Mouse (Mus musculus): ENCODE results near the gene Mob4. TPM values are rescaled to one million over a fixed set of nuclear protein-coding genes. Genes with fewer than 3 reads are reported as not detected.

Gene Mob4
- polyA plus RNA-seq, 1 experiment from 2014 or later, result 171 TPM

DNA sequence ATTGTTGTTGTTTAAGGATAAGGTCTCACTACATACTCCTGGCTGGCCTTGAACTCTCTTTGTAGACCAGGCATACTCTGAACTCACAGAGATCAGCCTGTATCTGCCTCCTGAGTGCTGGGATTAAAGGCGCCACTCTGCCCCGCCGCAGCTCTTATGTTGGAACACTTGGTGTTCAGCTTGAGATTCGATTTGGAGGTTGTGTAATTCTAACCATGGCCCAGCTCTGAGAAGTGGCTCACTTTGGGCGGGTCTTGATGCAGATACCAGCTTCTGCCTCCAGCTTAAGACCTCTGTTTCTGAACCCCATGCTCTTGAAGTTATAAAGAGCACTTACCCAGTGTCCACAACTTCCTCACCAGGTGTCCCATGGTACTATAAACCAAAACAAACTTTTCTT lies 1.3 kb upstream of the Mob4 start:
- no peak for ATAC-seq
- H3K4me2 ChIP-seq (ENCODE audit: low read length), result no peak overlapping the region
- H3K27ac ChIP-seq (ENCODE audit: low read length), result no peak overlapping the region
- WGBS, result 94% methylated on average over 5 of the region's 5 CpGs
- H3K4me1 ChIP-seq (ENCODE audit: control insufficient read depth, insufficient read depth, low read length), result peaks cover 19% of the 10 kb centered on the region
- H3K27me3 ChIP-seq (ENCODE audit: control insufficient read depth, insufficient read depth, low read depth, low read length), result no peaks in the 10 kb centered on the region
- H3K9me3 ChIP-seq (replicated peaks; ENCODE audit: control insufficient read depth, low read length, poor library complexity, severe bottlenecking), result no peaks in the 10 kb centered on the region
- no peak overlapping the region for H3K4me3 ChIP-seq (ENCODE audit: low read depth, low read length)
- H3K36me3 ChIP-seq (ENCODE audit: control insufficient read depth, insufficient read depth, low read length), result no peaks in the 10 kb centered on the region
- H3K9ac ChIP-seq (ENCODE audit: low read depth, low read length), result no peak overlapping the region

DNA sequence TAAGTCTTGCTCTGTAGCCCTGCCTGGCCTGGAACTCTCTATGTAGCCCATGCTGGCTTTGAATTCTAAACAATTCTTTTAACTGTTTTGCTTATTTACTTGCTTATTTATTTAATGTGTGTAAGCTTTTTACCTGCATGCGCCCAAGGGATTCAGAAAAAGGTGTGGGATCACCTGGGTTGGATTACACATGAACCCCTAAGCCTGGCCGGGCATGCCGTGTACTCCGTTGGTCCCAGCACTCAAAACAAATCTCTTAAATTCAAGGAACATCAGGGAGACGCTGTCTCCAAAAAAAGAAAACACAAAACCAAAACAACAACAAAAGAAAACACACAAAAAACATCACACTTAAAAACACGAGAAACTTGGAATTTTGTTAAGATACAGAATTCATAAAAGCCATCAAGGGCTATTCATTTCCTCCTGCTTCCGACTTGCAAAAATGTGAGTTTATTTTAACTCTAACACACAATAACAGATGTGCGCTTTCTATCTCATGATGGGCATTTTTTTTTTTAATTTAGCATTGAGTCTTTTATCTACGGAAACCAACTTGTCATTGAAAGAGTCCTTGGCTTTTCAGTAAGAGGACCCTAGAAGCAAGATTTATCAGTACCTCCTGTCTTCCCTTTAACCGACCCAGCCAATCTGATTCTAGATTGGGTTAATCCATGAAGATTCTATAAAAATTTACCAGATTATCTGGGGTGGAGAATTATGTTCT lies 678 bp upstream of the Mob4 start:
- peak overlapping the region; percentile 57 for H3K4me2 ChIP-seq (ENCODE audit: low read length)
- peaks cover 19% of the 10 kb centered on the region for H3K4me1 ChIP-seq (ENCODE audit: control insufficient read depth, insufficient read depth, low read length)
- H3K9me3 ChIP-seq (replicated peaks; ENCODE audit: control insufficient read depth, low read length, poor library complexity, severe bottlenecking), result no peaks in the 10 kb centered on the region
- no peaks in the 10 kb centered on the region for H3K27me3 ChIP-seq (ENCODE audit: control insufficient read depth, insufficient read depth, low read depth, low read length)
- peak overlapping the region; percentile 99 for H3K4me3 ChIP-seq (ENCODE audit: low read depth, low read length)
- peak overlapping the region; percentile 74 for H3K9ac ChIP-seq (ENCODE audit: low read depth, low read length)
- 69% methylated on average over 10 of the region's 10 CpGs for WGBS
- H3K36me3 ChIP-seq (ENCODE audit: control insufficient read depth, insufficient read depth, low read length), result no peaks in the 10 kb centered on the region
- peak overlapping the region; percentile 98 for H3K27ac ChIP-seq (ENCODE audit: low read length)
- no peak for ATAC-seq

DNA sequence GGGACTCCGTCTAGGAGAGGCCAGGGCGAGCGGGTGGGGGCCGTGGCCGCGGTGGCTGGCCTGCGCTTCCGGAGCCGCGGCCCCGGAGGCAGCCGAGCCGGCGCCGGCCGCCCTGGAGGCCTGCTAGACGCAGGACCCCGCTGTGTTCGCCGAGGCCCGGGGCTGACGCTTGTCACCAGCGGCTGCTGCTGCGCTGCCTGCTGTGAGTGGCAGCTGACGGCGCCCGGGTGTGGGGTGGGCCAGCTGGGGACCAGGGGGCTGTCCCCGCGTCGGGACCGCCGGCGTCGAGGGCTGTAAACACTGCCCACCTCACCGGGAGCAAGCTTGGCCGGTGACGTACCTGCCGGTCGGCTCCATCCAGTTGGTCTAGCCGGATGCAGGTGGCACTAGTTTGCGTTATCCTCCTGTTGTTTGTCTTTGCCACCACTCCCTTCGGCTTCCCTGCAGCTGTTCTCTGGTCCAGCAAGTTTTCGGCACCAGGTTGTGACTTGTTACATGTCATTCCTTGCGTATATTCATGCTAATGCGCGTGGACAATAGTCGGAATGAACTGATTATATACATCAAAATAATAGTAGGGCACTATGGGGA lies 488 bp downstream of the Mob4 start:
- no peaks in the 10 kb centered on the region for H3K27me3 ChIP-seq (ENCODE audit: control insufficient read depth, insufficient read depth, low read depth, low read length)
- H3K9ac ChIP-seq (ENCODE audit: low read depth, low read length), result peak overlapping the region; percentile 99
- no peaks in the 10 kb centered on the region for H3K9me3 ChIP-seq (replicated peaks; ENCODE audit: control insufficient read depth, low read length, poor library complexity, severe bottlenecking)
- peak; percentile 81; the same call in 1 of the 2 replicates for ATAC-seq
- no peaks in the 10 kb centered on the region for H3K36me3 ChIP-seq (ENCODE audit: control insufficient read depth, insufficient read depth, low read length)
- peak overlapping the region; percentile 77 for H3K4me2 ChIP-seq (ENCODE audit: low read length)
- H3K27ac ChIP-seq (ENCODE audit: low read length), result peak overlapping the region; percentile 98
- H3K4me3 ChIP-seq (ENCODE audit: low read depth, low read length), result peak overlapping the region; percentile 99
- peaks cover 19% of the 10 kb centered on the region for H3K4me1 ChIP-seq (ENCODE audit: control insufficient read depth, insufficient read depth, low read length)
- under 1% methylated on average over 47 of the region's 47 CpGs for WGBS

DNA sequence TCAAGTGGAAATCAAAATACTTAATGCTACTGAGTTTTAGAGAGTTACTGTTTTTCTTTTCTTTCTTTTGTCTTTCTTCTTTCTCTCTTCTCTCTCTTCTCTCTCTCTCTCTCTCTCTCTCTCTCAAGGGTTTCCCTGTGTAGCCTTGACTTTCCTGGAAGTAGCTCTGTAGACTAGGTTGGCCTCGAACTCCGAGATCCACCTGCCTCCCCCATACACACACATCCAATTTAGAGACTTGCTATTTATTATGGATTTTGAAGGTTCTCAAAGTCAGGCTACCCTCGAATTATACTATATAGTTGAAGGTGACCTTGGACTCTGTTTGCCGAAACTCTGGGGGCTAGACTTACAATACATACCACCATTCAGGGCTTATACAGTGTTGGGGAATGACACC lies 1.3 kb downstream of the Mob4 start:
- Histone ChIP-seq H3K27me3 (ENCODE audit: control insufficient read depth, insufficient read depth, low read depth, low read length) (no peaks in the 10 kb centered on the region), H3K27ac (ENCODE audit: low read length) (no peak overlapping the region), H3K9me3 (replicated peaks; ENCODE audit: control insufficient read depth, low read length, poor library complexity, severe bottlenecking) (no peaks in the 10 kb centered on the region), H3K4me1 (ENCODE audit: control insufficient read depth, insufficient read depth, low read length) (peaks cover 19% of the 10 kb centered on the region), H3K4me3 (ENCODE audit: low read depth, low read length) (peak overlapping the region; percentile 99), H3K9ac (ENCODE audit: low read depth, low read length) (peak overlapping the region; percentile 99), H3K4me2 (ENCODE audit: low read length) (peak overlapping the region; percentile 77), H3K36me3 (ENCODE audit: control insufficient read depth, insufficient read depth, low read length) (no peaks in the 10 kb centered on the region)
- 75% methylated on average over 4 of the region's 4 CpGs for WGBS
- ATAC-seq, result no peak

DNA sequence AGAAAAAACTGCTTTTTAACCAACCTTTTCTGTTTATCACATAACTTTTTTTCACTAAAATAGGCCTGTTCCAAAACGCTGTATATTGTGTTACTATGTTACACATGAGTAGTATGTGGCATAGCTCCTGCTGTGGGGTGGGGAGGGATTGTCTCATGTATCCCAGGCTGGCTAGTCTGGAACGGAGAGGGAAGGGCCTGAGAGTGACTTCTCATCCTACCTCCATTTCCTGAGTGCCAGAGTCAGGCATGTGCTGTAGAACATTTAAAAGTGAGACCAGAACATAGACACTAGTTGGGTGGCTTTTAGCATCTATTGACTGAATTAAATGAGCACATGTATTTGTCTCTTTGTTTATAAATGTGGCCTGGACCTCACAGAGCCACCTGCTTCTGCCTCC lies 2.1 kb downstream of the Mob4 start:
- H3K27me3 ChIP-seq (ENCODE audit: control insufficient read depth, insufficient read depth, low read depth, low read length), result no peaks in the 10 kb centered on the region
- H3K9ac ChIP-seq (ENCODE audit: low read depth, low read length), result no peak overlapping the region
- no peaks in the 10 kb centered on the region for H3K9me3 ChIP-seq (replicated peaks; ENCODE audit: control insufficient read depth, low read length, poor library complexity, severe bottlenecking)
- no peak overlapping the region for H3K27ac ChIP-seq (ENCODE audit: low read length)
- H3K4me1 ChIP-seq (ENCODE audit: control insufficient read depth, insufficient read depth, low read length), result peaks cover 19% of the 10 kb centered on the region
- no peaks in the 10 kb centered on the region for H3K36me3 ChIP-seq (ENCODE audit: control insufficient read depth, insufficient read depth, low read length)
- no peak for ATAC-seq
- no peak overlapping the region for H3K4me3 ChIP-seq (ENCODE audit: low read depth, low read length)
- 68% methylated on average over 2 of the region's 2 CpGs for WGBS
- no peak overlapping the region for H3K4me2 ChIP-seq (ENCODE audit: low read length)

DNA sequence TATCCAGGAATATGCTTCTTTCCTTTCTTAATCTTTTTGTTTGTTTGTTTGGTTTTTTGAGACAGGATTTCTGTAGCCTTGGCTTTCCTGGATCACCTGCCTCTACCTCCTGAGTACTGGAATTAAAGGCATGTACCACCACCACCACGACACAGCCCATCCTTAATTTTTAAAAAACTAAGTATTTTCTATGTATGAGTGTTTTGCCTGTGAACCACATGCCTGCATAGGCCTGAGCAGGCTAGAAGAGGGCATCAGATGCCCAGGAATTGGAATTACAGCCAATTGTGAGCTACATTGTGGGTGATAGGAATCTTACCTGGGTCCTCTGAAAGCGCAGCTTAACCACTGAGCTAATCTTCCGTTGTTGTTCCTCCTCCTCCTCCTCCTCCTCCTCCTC lies 3.3 kb downstream of the Mob4 start:
- H3K4me1 ChIP-seq (ENCODE audit: control insufficient read depth, insufficient read depth, low read length), result peaks cover 19% of the 10 kb centered on the region
- H3K27ac ChIP-seq (ENCODE audit: low read length), result no peak overlapping the region
- no peaks in the 10 kb centered on the region for H3K9me3 ChIP-seq (replicated peaks; ENCODE audit: control insufficient read depth, low read length, poor library complexity, severe bottlenecking)
- no peak for ATAC-seq
- no peak overlapping the region for H3K4me3 ChIP-seq (ENCODE audit: low read depth, low read length)
- 96% methylated on average over 3 of the region's 3 CpGs for WGBS
- no peaks in the 10 kb centered on the region for H3K27me3 ChIP-seq (ENCODE audit: control insufficient read depth, insufficient read depth, low read depth, low read length)
- no peaks in the 10 kb centered on the region for H3K36me3 ChIP-seq (ENCODE audit: control insufficient read depth, insufficient read depth, low read length)
- no peak overlapping the region for H3K9ac ChIP-seq (ENCODE audit: low read depth, low read length)
- no peak overlapping the region for H3K4me2 ChIP-seq (ENCODE audit: low read length)

DNA sequence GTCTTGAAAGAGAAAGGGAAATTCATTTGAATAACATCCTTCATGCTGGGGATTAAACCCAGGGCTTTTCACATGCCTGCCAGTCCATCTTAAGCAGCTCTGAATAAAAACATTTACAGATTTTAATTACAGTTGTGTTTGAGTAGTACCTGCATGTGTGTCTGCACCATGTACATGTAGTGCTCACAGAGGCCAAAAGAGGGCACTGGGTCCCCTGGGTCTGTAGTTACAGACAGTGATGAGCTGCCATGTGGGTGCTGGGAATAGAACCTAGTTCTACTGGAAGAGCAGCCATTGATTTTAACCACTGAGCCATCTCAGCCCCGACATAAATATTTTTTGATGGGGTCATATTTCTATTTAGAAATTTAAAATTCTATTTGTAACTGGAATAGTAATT lies 4.8 kb downstream of the Mob4 start:
- Histone ChIP-seq H3K9me3 (replicated peaks; ENCODE audit: control insufficient read depth, low read length, poor library complexity, severe bottlenecking) (no peaks in the 10 kb centered on the region), H3K9ac (ENCODE audit: low read depth, low read length) (no peak overlapping the region), H3K4me1 (ENCODE audit: control insufficient read depth, insufficient read depth, low read length) (peaks cover 15% of the 10 kb centered on the region), H3K4me3 (ENCODE audit: low read depth, low read length) (no peak overlapping the region), H3K27ac (ENCODE audit: low read length) (no peak overlapping the region), H3K36me3 (ENCODE audit: control insufficient read depth, insufficient read depth, low read length) (peaks cover 4% of the 10 kb centered on the region; the same call in 1 of the 2 replicates), H3K27me3 (ENCODE audit: control insufficient read depth, insufficient read depth, low read depth, low read length) (no peaks in the 10 kb centered on the region), H3K4me2 (ENCODE audit: low read length) (no peak overlapping the region)
- WGBS, result 97% methylated on average over 1 of the region's 1 CpGs
- no peak for ATAC-seq

DNA sequence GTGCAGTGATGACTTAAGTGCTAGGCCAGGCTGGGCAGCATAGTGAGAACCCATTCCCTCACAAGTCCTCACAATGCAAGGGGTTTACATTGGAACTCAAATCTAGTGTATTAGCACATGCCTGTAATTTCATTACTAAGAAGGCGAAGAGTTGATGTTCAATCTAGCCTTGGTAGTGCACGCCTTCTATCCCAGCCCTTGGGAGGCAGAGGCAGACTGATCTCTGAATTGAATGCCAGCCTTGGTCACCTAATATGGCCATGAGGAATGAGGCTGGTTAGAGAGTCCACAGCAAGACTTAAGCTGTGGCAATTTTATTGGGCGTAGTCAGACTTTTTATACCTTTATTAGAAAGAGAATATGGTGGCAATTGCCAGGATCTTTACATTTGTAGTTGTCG lies 13.3 kb downstream of the Mob4 start:
- Histone ChIP-seq H3K9me3 (replicated peaks; ENCODE audit: control insufficient read depth, low read length, poor library complexity, severe bottlenecking) (no peaks in the 10 kb centered on the region), H3K36me3 (ENCODE audit: control insufficient read depth, insufficient read depth, low read length) (peaks cover 16% of the 10 kb centered on the region), H3K4me3 (ENCODE audit: low read depth, low read length) (no peak overlapping the region), H3K4me1 (ENCODE audit: control insufficient read depth, insufficient read depth, low read length) (no peaks in the 10 kb centered on the region), H3K9ac (ENCODE audit: low read depth, low read length) (no peak overlapping the region), H3K27ac (ENCODE audit: low read length) (no peak overlapping the region), H3K27me3 (ENCODE audit: control insufficient read depth, insufficient read depth, low read depth, low read length) (no peaks in the 10 kb centered on the region), H3K4me2 (ENCODE audit: low read length) (no peak overlapping the region)
- 98% methylated on average over 4 of the region's 4 CpGs for WGBS
- ATAC-seq, result no peak

DNA sequence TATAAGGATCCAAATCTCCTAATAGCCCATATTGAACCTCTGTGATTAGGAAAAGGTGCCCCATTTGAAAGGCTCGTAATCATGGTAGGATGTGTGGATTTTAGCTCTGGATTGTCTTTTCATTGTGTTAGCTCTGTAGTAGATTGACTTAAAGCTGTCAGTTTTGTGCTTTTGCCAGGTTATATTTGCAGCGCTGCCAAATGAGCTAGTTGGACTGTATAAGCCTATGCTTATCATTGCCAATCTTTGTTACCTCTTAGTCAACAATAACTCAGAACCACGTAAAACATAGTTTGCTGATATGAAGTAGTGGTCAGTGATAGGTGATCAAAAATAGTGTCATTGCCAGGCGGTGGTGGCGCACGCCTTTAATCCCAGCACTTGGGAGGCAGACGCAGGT lies 14.5 kb downstream of the Mob4 start:
- no peak for ATAC-seq
- no peaks in the 10 kb centered on the region for H3K27me3 ChIP-seq (ENCODE audit: control insufficient read depth, insufficient read depth, low read depth, low read length)
- no peak overlapping the region for H3K4me2 ChIP-seq (ENCODE audit: low read length)
- peaks cover 21% of the 10 kb centered on the region for H3K36me3 ChIP-seq (ENCODE audit: control insufficient read depth, insufficient read depth, low read length)
- no peaks in the 10 kb centered on the region for H3K4me1 ChIP-seq (ENCODE audit: control insufficient read depth, insufficient read depth, low read length)
- no peak overlapping the region for H3K4me3 ChIP-seq (ENCODE audit: low read depth, low read length)
- H3K9me3 ChIP-seq (replicated peaks; ENCODE audit: control insufficient read depth, low read length, poor library complexity, severe bottlenecking), result no peaks in the 10 kb centered on the region
- 91% methylated on average over 7 of the region's 7 CpGs for WGBS
- no peak overlapping the region for H3K9ac ChIP-seq (ENCODE audit: low read depth, low read length)
- no peak overlapping the region for H3K27ac ChIP-seq (ENCODE audit: low read length)
